ENCODE assay signal across 47 mouse cellular contexts in the genomic region with DNA sequence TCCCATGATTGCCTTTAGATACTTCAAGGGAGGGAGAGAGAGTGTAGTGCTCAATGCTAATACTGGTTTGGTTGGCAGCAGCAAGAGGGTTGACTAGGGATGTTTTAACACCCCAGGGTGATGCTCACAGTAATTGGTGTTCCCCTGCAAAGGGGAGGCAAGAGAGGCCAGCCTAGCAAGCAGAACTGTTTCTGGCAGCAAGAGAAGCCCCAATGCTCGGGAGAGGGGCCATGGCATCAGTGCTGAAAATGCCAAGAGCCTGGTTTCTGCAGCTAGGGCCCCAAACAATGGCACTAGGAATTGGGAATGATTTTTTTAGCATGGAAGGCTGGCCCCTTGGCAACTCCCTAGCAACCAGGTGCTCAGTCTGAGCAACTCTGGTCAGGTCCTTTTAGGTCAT. TPM values are rescaled to one million over a fixed set of nuclear protein-coding genes. Genes with fewer than 3 reads are reported as not detected.
"Had no signal": no experiment of that assay in that cellular context is flagged by ENCODE, and none has a peak within 500 bp of the region (broad histone marks: within the 10 kb centered on the region; RNA-seq: fewer than 3 reads in every experiment).

No protein-coding gene starts in this region.

- H3K9me3 ChIP-seq: limb, embryonic 10.5 days; limb, embryonic 12.5 days; limb, embryonic 13.5 days; limb, embryonic 15.5 days; liver, embryonic 12.5 days; liver, embryonic 13.5 days; liver, embryonic 15.5 days; lung, embryonic 15.5 days; megakaryocyte, embryonic 14.5 days; midbrain, embryonic 10.5 days; midbrain, embryonic 12.5 days; midbrain, embryonic 13.5 days; midbrain, embryonic 15.5 days had no signal

- H3K4me3 ChIP-seq: left cerebral cortex, adult 2 months; limb, embryonic 10.5 days; limb, embryonic 12.5 days; limb, embryonic 13.5 days; limb, embryonic 15.5 days; liver, embryonic 12.5 days; liver, embryonic 13.5 days; liver, embryonic 15.5 days; lung, embryonic 15.5 days; megakaryocyte, embryonic 14.5 days; midbrain, embryonic 10.5 days; midbrain, embryonic 12.5 days; midbrain, embryonic 13.5 days; midbrain, embryonic 15.5 days; myocyte had no signal

- H3K27me3 ChIP-seq: limb, embryonic 12.5 days; limb, embryonic 13.5 days; limb, embryonic 15.5 days; lung, embryonic 15.5 days; midbrain, embryonic 12.5 days; midbrain, embryonic 13.5 days; midbrain, embryonic 15.5 days had no signal

- ATAC-seq: liver, embryonic 12.5 days; liver, postnatal 0 days; lung, postnatal 0 days; midbrain, embryonic 13.5 days; midbrain, embryonic 15.5 days; midbrain, embryonic 16.5 days had no signal

- H3K4me1 ChIP-seq: liver, embryonic 12.5 days; liver, embryonic 13.5 days; liver, embryonic 15.5 days; midbrain, embryonic 12.5 days; midbrain, embryonic 13.5 days; midbrain, embryonic 15.5 days had no signal

- H3K4me2 ChIP-seq: limb, embryonic 12.5 days; limb, embryonic 13.5 days; limb, embryonic 15.5 days; liver, embryonic 11.5 days; liver, embryonic 12.5 days; liver, embryonic 13.5 days; liver, embryonic 15.5 days; lung, embryonic 14.5 days; lung, embryonic 15.5 days; midbrain, embryonic 11.5 days; midbrain, embryonic 12.5 days; midbrain, embryonic 13.5 days; midbrain, embryonic 15.5 days had no signal

- H3K9ac ChIP-seq: limb, embryonic 12.5 days; limb, embryonic 13.5 days; limb, embryonic 15.5 days; liver, embryonic 12.5 days; liver, embryonic 13.5 days; liver, embryonic 14.5 days; liver, embryonic 15.5 days; liver, postnatal 0 days; lung, embryonic 14.5 days; lung, embryonic 15.5 days; midbrain, embryonic 12.5 days; midbrain, embryonic 13.5 days; midbrain, embryonic 15.5 days had no signal

- DNase-seq: left cerebral cortex, postnatal 4 days; liver; liver, embryonic 13.5 days; liver, postnatal 0 days; lung, adult 18-20 months; lung, adult 2 months; lung, embryonic 14.5 days; lung, postnatal 10 days; lung, postnatal 14 days; lung, postnatal 36 days; lung, postnatal 4 days; midbrain, embryonic 14.5 days had no signal

- H3K27ac ChIP-seq: left cerebral cortex, adult 2 months; limb, embryonic 10.5 days; limb, embryonic 12.5 days; limb, embryonic 13.5 days; limb, embryonic 15.5 days; liver, embryonic 12.5 days; liver, embryonic 13.5 days; liver, embryonic 14.5 days; liver, embryonic 15.5 days; lung, embryonic 15.5 days; macrophage; midbrain, embryonic 10.5 days; midbrain, embryonic 12.5 days; midbrain, embryonic 13.5 days; midbrain, embryonic 15.5 days had no signal

RNA-seq across cellular contexts. Expression of a gene that starts 6.8 kb away (rescaled TPM):
- total RNA-seq: megakaryocyte-erythroid progenitor cell, adult 5-6 weeks had no signal

RNA-seq across cellular contexts. Expression of a gene that starts 32.9 kb away (rescaled TPM):
- total RNA-seq: left cerebral cortex, adult 2 months; left cerebral cortex, adult 8-10 months; left cerebral cortex, postnatal 10 days; left cerebral cortex, postnatal 14 days; left cerebral cortex, postnatal 25 days; left cerebral cortex, postnatal 36 days; left cerebral cortex, postnatal 4 days; liver, adult 2 months; megakaryocyte progenitor cell, adult 5-6 weeks; megakaryocyte, adult 5-6 weeks; megakaryocyte-erythroid progenitor cell, adult 5-6 weeks; midbrain, postnatal 0 days; monocyte, adult 5-6 weeks had no signal
- polyA plus RNA-seq: limb, embryonic 10.5 days; limb, embryonic 11.5 days; limb, embryonic 12.5 days; limb, embryonic 13.5 days; limb, embryonic 14.5 days; limb, embryonic 15.5 days; liver, adult 2 months; liver, embryonic 11.5 days; liver, embryonic 12.5 days; liver, embryonic 13.5 days; liver, embryonic 14.5 days; liver, embryonic 15.5 days; liver, embryonic 16.5 days; liver, postnatal 0 days; lung, adult 2 months; lung, embryonic 14.5 days; lung, embryonic 15.5 days; lung, embryonic 16.5 days; lung, postnatal 0 days; macrophage; midbrain, embryonic 10.5 days; midbrain, embryonic 11.5 days; midbrain, embryonic 12.5 days; midbrain, embryonic 13.5 days; midbrain, embryonic 14.5 days; midbrain, embryonic 15.5 days; midbrain, embryonic 16.5 days; midbrain, postnatal 0 days; myocyte had no signal
